Mouse (Mus musculus): ENCODE measurements at regions not wholly inside any gene's neighbourhood (a gene's known extent, or its start where the extent isn't known, plus 50 kb on each side); places are given as distances from the start of the nearest gene placed in this dataset.
A peak's percentile ranks its signal among the peaks of the same experiment; 100 is the strongest.

GRCm38 (mm10) chr13:32493806-32494205, 155.3 kb upstream of the Gmds start:
- Histone ChIP-seq H3K9ac (ENCODE audit: low read depth, poor library complexity, severe bottlenecking) (no peak overlapping the region), H3K27ac (ENCODE audit: insufficient read depth, low read length) (no peak overlapping the region), H3K4me3 (ENCODE audit: low read depth, low read length) (no peak overlapping the region), H3K36me3 (ENCODE audit: control insufficient read depth, insufficient read depth, low read length, poor library complexity, severe bottlenecking) (no peaks in the 10 kb centered on the region), H3K27me3 (ENCODE audit: control insufficient read depth, insufficient read depth, low read length, poor library complexity, severe bottlenecking) (no peaks in the 10 kb centered on the region), H3K4me1 (ENCODE audit: control insufficient read depth, insufficient read depth, low read length) (no peaks in the 10 kb centered on the region), H3K9me3 (replicated peaks; ENCODE audit: control insufficient read depth, insufficient read depth, low read length, poor library complexity, severe bottlenecking) (no peaks in the 10 kb centered on the region)
- no peak for TF ChIP-seq CTCF (IDR thresholded peaks at IDR 0.05; ENCODE audit: low read depth, low read length)

DNA sequence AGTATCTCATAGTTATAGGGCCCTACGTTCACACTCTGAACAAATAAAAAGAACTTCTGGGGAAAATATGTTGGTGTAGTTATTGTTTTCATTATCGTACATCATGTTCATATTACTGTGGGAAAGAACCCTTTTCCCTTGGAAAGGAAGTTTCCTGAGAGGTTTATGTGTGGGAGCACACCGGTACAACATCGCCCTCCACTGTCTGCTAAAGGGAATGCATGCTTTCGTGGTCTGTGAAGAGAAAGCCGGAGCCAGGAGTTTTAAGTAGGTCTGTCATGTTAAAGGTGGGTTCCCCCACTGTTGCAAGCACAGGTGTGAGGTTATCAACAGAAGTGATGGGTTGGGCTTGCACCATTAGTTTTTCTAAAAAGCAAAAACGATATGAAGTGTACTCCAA, 154.8 kb upstream of the Gmds start:
- Histone ChIP-seq H3K4me3 (ENCODE audit: low read depth, low read length) (no peak overlapping the region), H3K4me1 (ENCODE audit: control insufficient read depth, insufficient read depth, low read length) (no peaks in the 10 kb centered on the region), H3K36me3 (ENCODE audit: control insufficient read depth, insufficient read depth, low read length, poor library complexity, severe bottlenecking) (no peaks in the 10 kb centered on the region), H3K27me3 (ENCODE audit: control insufficient read depth, insufficient read depth, low read length, poor library complexity, severe bottlenecking) (no peaks in the 10 kb centered on the region), H3K9ac (ENCODE audit: low read depth, poor library complexity, severe bottlenecking) (no peak overlapping the region), H3K9me3 (replicated peaks; ENCODE audit: control insufficient read depth, insufficient read depth, low read length, poor library complexity, severe bottlenecking) (no peaks in the 10 kb centered on the region), H3K27ac (ENCODE audit: insufficient read depth, low read length) (no peak overlapping the region)
- peak; percentile 49 for TF ChIP-seq CTCF (IDR thresholded peaks at IDR 0.05; ENCODE audit: low read depth, low read length)
- TF ChIP-seq EP300 (IDR thresholded peaks at IDR 0.05; ENCODE audit: insufficient read depth, low read depth, low read length) = no peak

DNA sequence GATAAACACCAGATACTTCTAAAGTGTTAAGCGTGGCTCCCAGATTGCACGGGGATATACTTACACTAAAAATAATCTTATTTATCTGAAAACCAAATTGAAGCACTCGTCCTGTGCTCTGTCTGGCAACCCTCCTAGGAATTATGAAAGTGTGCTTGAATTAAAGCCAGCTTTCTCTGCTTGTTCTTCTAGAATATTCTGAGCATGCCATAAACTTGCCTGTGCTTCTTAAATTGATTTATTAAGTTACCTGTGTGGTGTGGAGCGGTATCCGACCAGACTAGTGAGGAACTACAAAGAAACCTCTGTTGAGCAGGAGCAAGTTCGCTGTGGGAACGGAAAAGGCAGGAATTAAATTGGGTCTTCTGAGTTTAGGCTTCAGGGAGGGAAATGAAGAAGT, 154.0 kb upstream of the Gmds start:
- Histone ChIP-seq H3K27me3 (ENCODE audit: control insufficient read depth, insufficient read depth, low read length, poor library complexity, severe bottlenecking) (no peaks in the 10 kb centered on the region), H3K27ac (ENCODE audit: insufficient read depth, low read length) (no peak overlapping the region), H3K9me3 (replicated peaks; ENCODE audit: control insufficient read depth, insufficient read depth, low read length, poor library complexity, severe bottlenecking) (no peaks in the 10 kb centered on the region), H3K9ac (ENCODE audit: low read depth, poor library complexity, severe bottlenecking) (no peak overlapping the region), H3K36me3 (ENCODE audit: control insufficient read depth, insufficient read depth, low read length, poor library complexity, severe bottlenecking) (no peaks in the 10 kb centered on the region), H3K4me3 (ENCODE audit: low read depth, low read length) (no peak overlapping the region), H3K4me1 (ENCODE audit: control insufficient read depth, insufficient read depth, low read length) (no peaks in the 10 kb centered on the region)
- TF ChIP-seq POLR2A (IDR thresholded peaks at IDR 0.05; ENCODE audit: insufficient read depth, low read length) (no peak), EP300 (IDR thresholded peaks at IDR 0.05; ENCODE audit: insufficient read depth, low read depth, low read length) (no peak), CTCF (IDR thresholded peaks at IDR 0.05; ENCODE audit: low read depth, low read length) (no peak)

- no peaks in the 10 kb centered on the region for H3K27me3 ChIP-seq (ENCODE audit: control insufficient read depth, insufficient read depth, low read length, poor library complexity, severe bottlenecking)
- TF ChIP-seq EP300 (IDR thresholded peaks at IDR 0.05; ENCODE audit: insufficient read depth, low read depth, low read length) (no peak), CTCF (IDR thresholded peaks at IDR 0.05; ENCODE audit: low read depth, low read length) (no peak), POLR2A (IDR thresholded peaks at IDR 0.05; ENCODE audit: insufficient read depth, low read length) (no peak)
- H3K36me3 ChIP-seq (ENCODE audit: control insufficient read depth, insufficient read depth, low read length, poor library complexity, severe bottlenecking) = no peaks in the 10 kb centered on the region
- no peak overlapping the region for H3K4me3 ChIP-seq (ENCODE audit: low read depth, low read length)
- H3K9me3 ChIP-seq (replicated peaks; ENCODE audit: control insufficient read depth, insufficient read depth, low read length, poor library complexity, severe bottlenecking) = no peaks in the 10 kb centered on the region
- H3K9ac ChIP-seq (ENCODE audit: low read depth, poor library complexity, severe bottlenecking) = no peak overlapping the region
- H3K4me1 ChIP-seq (ENCODE audit: control insufficient read depth, insufficient read depth, low read length) = no peaks in the 10 kb centered on the region
- H3K27ac ChIP-seq (ENCODE audit: insufficient read depth, low read length) = no peak overlapping the region
These were observed 143.0 kb upstream of the Gmds start for GRCm38 (mm10) chr13:32481444-32482058.

DNA sequence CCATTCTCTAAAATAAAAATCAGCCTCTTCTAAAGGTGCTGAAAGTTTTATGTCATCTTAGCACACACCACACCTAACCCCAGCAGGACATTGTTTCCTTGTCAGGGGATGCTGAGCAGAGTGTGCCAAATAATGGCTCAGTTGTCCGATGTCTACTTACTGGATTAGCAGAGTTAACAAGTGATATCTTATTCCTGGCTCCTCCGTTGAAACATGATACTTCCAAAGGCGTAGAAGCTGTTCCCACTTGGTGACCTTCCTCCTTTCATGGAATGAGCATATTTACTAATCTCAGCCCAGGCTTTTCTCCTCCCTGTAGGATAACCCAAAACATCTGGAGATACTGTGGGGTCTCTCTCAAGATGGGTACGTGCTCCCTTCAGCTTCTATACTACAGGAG, 141.5 kb upstream of the Gmds start:
- TF ChIP-seq CTCF (IDR thresholded peaks at IDR 0.05; ENCODE audit: low read depth, low read length) (no peak), POLR2A (IDR thresholded peaks at IDR 0.05; ENCODE audit: insufficient read depth, low read length) (no peak), EP300 (IDR thresholded peaks at IDR 0.05; ENCODE audit: insufficient read depth, low read depth, low read length) (no peak)
- H3K27me3 ChIP-seq (ENCODE audit: control insufficient read depth, insufficient read depth, low read length, poor library complexity, severe bottlenecking) = no peaks in the 10 kb centered on the region

DNA sequence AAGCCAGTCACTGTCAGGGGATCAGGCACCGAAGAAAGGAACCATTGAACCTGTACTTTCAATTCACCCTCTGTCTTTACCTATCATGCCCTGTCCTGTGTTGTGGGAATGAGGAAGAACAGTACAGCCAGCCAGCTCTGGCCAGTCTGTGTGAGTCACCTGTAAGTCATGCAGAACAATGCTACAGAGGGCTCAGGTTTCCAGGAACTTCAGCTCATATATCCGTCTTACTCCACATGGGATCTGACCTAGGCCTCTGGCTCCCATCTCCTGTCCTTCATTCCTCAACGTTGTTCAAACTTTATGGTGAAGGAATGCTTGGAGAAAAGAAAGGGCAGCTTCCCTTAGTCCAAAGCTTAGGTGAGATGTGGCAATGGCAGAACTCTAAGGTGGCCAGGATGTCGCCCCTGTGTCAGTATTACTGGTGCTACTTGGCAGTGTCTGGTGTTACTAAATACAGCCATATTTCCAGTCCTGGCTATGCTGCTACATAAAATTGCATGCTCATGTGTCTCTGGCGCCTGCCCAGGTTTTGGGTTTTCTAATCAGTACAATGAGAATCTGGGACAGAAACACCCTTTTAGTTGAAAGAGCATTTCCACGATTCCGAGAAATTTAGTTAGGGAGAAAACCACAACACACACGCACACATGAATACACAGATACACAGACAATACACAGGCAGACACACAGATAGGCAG, 140.7 kb upstream of the Gmds start:
- no peaks in the 10 kb centered on the region for H3K4me1 ChIP-seq (ENCODE audit: control insufficient read depth, insufficient read depth, low read length)
- no peak for TF ChIP-seq CTCF (IDR thresholded peaks at IDR 0.05; ENCODE audit: low read depth, low read length)
- no peak for TF ChIP-seq EP300 (IDR thresholded peaks at IDR 0.05; ENCODE audit: insufficient read depth, low read depth, low read length)
- TF ChIP-seq POLR2A (IDR thresholded peaks at IDR 0.05; ENCODE audit: insufficient read depth, low read length) = no peak
- H3K27me3 ChIP-seq (ENCODE audit: control insufficient read depth, insufficient read depth, low read length, poor library complexity, severe bottlenecking) = no peaks in the 10 kb centered on the region
- H3K27ac ChIP-seq (ENCODE audit: insufficient read depth, low read length) = no peak overlapping the region
- no peaks in the 10 kb centered on the region for H3K9me3 ChIP-seq (replicated peaks; ENCODE audit: control insufficient read depth, insufficient read depth, low read length, poor library complexity, severe bottlenecking)
- no peak overlapping the region for H3K9ac ChIP-seq (ENCODE audit: low read depth, poor library complexity, severe bottlenecking)
- H3K4me3 ChIP-seq (ENCODE audit: low read depth, low read length) = no peak overlapping the region
- H3K36me3 ChIP-seq (ENCODE audit: control insufficient read depth, insufficient read depth, low read length, poor library complexity, severe bottlenecking) = no peaks in the 10 kb centered on the region

More for the DNA sequence above, 141.5 kb upstream of the Gmds start:
- no peak overlapping the region for H3K9ac ChIP-seq (ENCODE audit: low read depth, poor library complexity, severe bottlenecking)
- no peak overlapping the region for H3K4me3 ChIP-seq (ENCODE audit: low read depth, low read length)
- no peaks in the 10 kb centered on the region for H3K4me1 ChIP-seq (ENCODE audit: control insufficient read depth, insufficient read depth, low read length)
- no peaks in the 10 kb centered on the region for H3K9me3 ChIP-seq (replicated peaks; ENCODE audit: control insufficient read depth, insufficient read depth, low read length, poor library complexity, severe bottlenecking)
- H3K36me3 ChIP-seq (ENCODE audit: control insufficient read depth, insufficient read depth, low read length, poor library complexity, severe bottlenecking) = no peaks in the 10 kb centered on the region
- no peak overlapping the region for H3K27ac ChIP-seq (ENCODE audit: insufficient read depth, low read length)

Measured in ES-Bruce4 (cell line).